Mouse (Mus musculus) liver, adult 2 months (tissue): ENCODE data around the gene Tril. TPM values are rescaled to one million over a fixed set of nuclear protein-coding genes. Genes with fewer than 3 reads are reported as not detected.

Source experiments
- DNase-seq: peaks from one replicate; pipeline ENCODE4 v3.0.0-alpha.2; 2011; ENCODE audit warnings: low read depth, low spot score; ENCODE audit errors: extremely low read depth
- H3K27ac ChIP-seq: fragments of 200-500 bp; replicated peaks from 2 replicates; pipeline ENCODE4 v1.5.1; 2012; ENCODE audit warnings: low read depth, mild to moderate bottlenecking, control low read depth, inconsistent platforms, low read length; ENCODE audit not compliant: insufficient read depth
- H3K27me3 ChIP-seq: fragments of 200-500 bp; 2 replicates; pipeline ENCODE4 v1.6.1; 2012; ENCODE audit warnings: mild to moderate bottlenecking, moderate library complexity, low read length, inconsistent platforms; ENCODE audit not compliant: control insufficient read depth, insufficient read depth
- H3K36me3 ChIP-seq: fragments of 200-500 bp; 2 replicates; pipeline ENCODE4 v1.6.1; 2012; ENCODE audit warnings: low read length, inconsistent platforms; ENCODE audit not compliant: control insufficient read depth, insufficient read depth
- H3K4me1 ChIP-seq: fragments of 200-500 bp; 2 replicates; pipeline ENCODE4 v1.6.1; 2011; ENCODE audit warnings: low read length; ENCODE audit not compliant: control insufficient read depth, insufficient read depth
- H3K4me3 ChIP-seq: fragments of 200-500 bp; 2 replicates; pipeline ENCODE4 v1.5.1; 2011; ENCODE audit warnings: low read depth, mild to moderate bottlenecking, control low read depth, low read length, moderate library complexity; ENCODE audit not compliant: insufficient read depth
- H3K79me2 ChIP-seq: fragments of 200-500 bp; 2 replicates; pipeline ENCODE4 v1.6.1; 2012; ENCODE audit warnings: inconsistent platforms, mild to moderate bottlenecking, low read length, moderate library complexity; ENCODE audit not compliant: control insufficient read depth, insufficient read depth
- H3K9ac ChIP-seq: fragments of 200-500 bp; 2 replicates; pipeline ENCODE4 v1.6.1; 2012; ENCODE audit warnings: low read depth, mild to moderate bottlenecking, control low read depth, inconsistent platforms, low read length
- CTCF ChIP-seq: fragments of 200-500 bp; IDR thresholded peaks from 2 replicates; pipeline ENCODE4 v1.5.1; 2011; ENCODE audit warnings: low read depth, low read length, control low read depth
- POLR2A ChIP-seq: fragments of 200-500 bp; IDR thresholded peaks from 2 replicates; pipeline ENCODE4 v1.6.1; 2011; ENCODE audit warnings: low read length, control low read depth; ENCODE audit not compliant: insufficient read depth; ENCODE audit errors: extremely low read depth
- WGBS: fragments of 180-500 bp; shearing (Covaris S2); methylation state at CpG from one replicate; pipeline ENCODE4 v1.1.7; 2018; 5-methylcytosine and 5-hydroxymethylcytosine counted together
- polyA plus RNA-seq: library from polyadenylated mRNA; depleted of rRNA; stranded (reverse); fragments of >200 nt; gene quantifications from 2 replicates; pipeline ENCODE4 v1.2.3, GENCODE M21; 2012; rRNA removed
- total RNA-seq: library from RNA; depleted of rRNA; stranded (reverse); fragments of >200 nt; gene quantifications from 2 replicates; pipeline ENCODE4 v1.2.3, GENCODE M21; 2014; rRNA removed

The Tril gene
- total and polyA plus RNA-seq, 2 experiments: 0.18 to 0.29 TPM

DNA sequence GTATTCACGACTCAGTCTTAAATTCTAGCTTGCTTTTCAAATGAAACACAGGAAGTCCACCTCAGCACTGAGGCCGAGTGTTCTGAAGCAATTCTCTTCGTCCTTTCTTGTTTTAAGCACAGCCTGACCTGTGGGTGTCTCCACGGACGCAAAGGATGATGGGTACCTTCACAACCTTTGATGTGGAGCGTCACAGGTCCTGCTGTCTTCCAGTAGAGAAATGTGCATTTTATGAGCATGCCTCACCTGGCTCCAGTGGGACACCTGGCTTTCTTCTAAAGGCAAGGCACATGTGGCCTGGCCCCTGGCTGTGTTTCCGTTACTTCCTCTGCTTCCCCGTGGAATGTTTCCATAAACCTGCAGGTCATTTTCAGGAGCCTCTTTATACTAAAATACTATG lies 54.9 kb downstream of the Tril start:
- Histone ChIP-seq H3K4me3 (no peak overlapping the region), H3K79me2 (no peaks in the 10 kb centered on the region), H3K27ac (no peak overlapping the region), H3K9ac (no peak overlapping the region), H3K36me3 (no peaks in the 10 kb centered on the region), H3K4me1 (no peaks in the 10 kb centered on the region), H3K27me3 (no peaks in the 10 kb centered on the region)
- TF ChIP-seq CTCF (no peak), POLR2A (no peak)
- no peak for DNase-seq
- 70% methylated on average over 8 of the region's 8 CpGs for WGBS

Other genes starting within 250 kb of the Tril start
- not detected in 2 replicates for gene Cpvl, start 157.8 kb upstream of the Tril start, total RNA-seq
- not detected in 2 replicates for gene Cpvl, start 157.8 kb upstream of the Tril start, polyA plus RNA-seq
- 36.2 and 46.2 TPM in 2 replicates for gene Chn2, start 218.7 kb upstream of the Tril start, total RNA-seq
- gene Chn2, start 218.7 kb upstream of the Tril start, polyA plus RNA-seq: 35.6 and 37.3 TPM in 2 replicates